Mouse (Mus musculus): ENCODE data around the gene S100a6. TPM values are rescaled to one million over a fixed set of nuclear protein-coding genes. Genes with fewer than 3 reads are reported as not detected.

S100a6 gene
- total RNA-seq, 2 experiments from 2014 or later, result 18.4 to 21.8 TPM

- peak; percentile 44 to 48 for DNase-seq (ENCODE audit: low spot score in 2 of 2)
Measured at GRCm38 (mm10) chr3:90604416-90604815, 8.3 kb upstream of the S100a6 start.

GRCm38 (mm10) chr3:90605049-90605448, 7.6 kb upstream of the S100a6 start:
- no peak for TF ChIP-seq CTCF (conservative IDR thresholded peaks at IDR 0.05)
- H3K27ac ChIP-seq, result peak overlapping the region; percentile 32; the same call in 1 of the 2 replicates
- no peak for DNase-seq (ENCODE audit: low spot score in 2 of 2)
- no peak overlapping the region for H3K4me3 ChIP-seq

More at GRCm38 (mm10) chr3:90604416-90604815, 8.3 kb upstream of the S100a6 start:
- no peak overlapping the region for H3K4me3 ChIP-seq
- no peak for TF ChIP-seq CTCF (conservative IDR thresholded peaks at IDR 0.05)
- peak overlapping the region; percentile 32; the same call in 1 of the 2 replicates for H3K27ac ChIP-seq

GRCm38 (mm10) chr3:90605736-90606135, 6.9 kb upstream of the S100a6 start:
- Histone ChIP-seq H3K27ac (no peak overlapping the region), H3K4me3 (no peak overlapping the region)
- TF ChIP-seq CTCF (conservative IDR thresholded peaks at IDR 0.05), result no peak
- no peak for DNase-seq (ENCODE audit: low spot score in 2 of 2)

- DNase-seq (ENCODE audit: low spot score in 2 of 2), result no peak
- no peak overlapping the region for H3K4me3 ChIP-seq
- H3K27ac ChIP-seq, result no peak overlapping the region
- TF ChIP-seq CTCF (conservative IDR thresholded peaks at IDR 0.05), result no peak
Measured at GRCm38 (mm10) chr3:90606185-90606584, 6.5 kb upstream of the S100a6 start.

GRCm38 (mm10) chr3:90607361-90607760, 5.3 kb upstream of the S100a6 start:
- no peak overlapping the region for H3K4me3 ChIP-seq
- no peak for DNase-seq (ENCODE audit: low spot score in 2 of 2)
- no peak for TF ChIP-seq CTCF (conservative IDR thresholded peaks at IDR 0.05)
- no peak overlapping the region for H3K27ac ChIP-seq

- no peak for DNase-seq (ENCODE audit: low spot score in 2 of 2)
Measured at GRCm38 (mm10) chr3:90608223-90608622, 4.5 kb upstream of the S100a6 start, which contains the start of gene S100a5. Gene S100a5 (plus strand): TSS chr3:90608523.

GRCm38 (mm10) chr3:90609102-90609501, 3.6 kb upstream of the S100a6 start:
- Histone ChIP-seq H3K4me3 (no peak overlapping the region), H3K27ac (no peak overlapping the region)
- DNase-seq (ENCODE audit: low spot score in 2 of 2), result no peak
- TF ChIP-seq CTCF (conservative IDR thresholded peaks at IDR 0.05), result no peak

More at GRCm38 (mm10) chr3:90608223-90608622, 4.5 kb upstream of the S100a6 start, which contains the start of gene S100a5:
- no peak within 1 kb of the TSS for H3K4me3 ChIP-seq
- H3K27ac ChIP-seq, result no peak within 1 kb of the TSS
- TF ChIP-seq CTCF (conservative IDR thresholded peaks at IDR 0.05), result no peak

GRCm38 (mm10) chr3:90611494-90611893, 1.2 kb upstream of the S100a6 start:
- no peak for TF ChIP-seq CTCF (conservative IDR thresholded peaks at IDR 0.05)
- DNase-seq (ENCODE audit: low spot score in 2 of 2), result no peak

GRCm38 (mm10) chr3:90612061-90612460, 621 bp upstream of the S100a6 start:
- DNase-seq (ENCODE audit: low spot score in 2 of 2), result no peak
- Histone ChIP-seq H3K27ac (no peak overlapping the region), H3K4me3 (no peak overlapping the region)
- no peak for TF ChIP-seq CTCF (conservative IDR thresholded peaks at IDR 0.05)

More at GRCm38 (mm10) chr3:90611494-90611893, 1.2 kb upstream of the S100a6 start:
- Histone ChIP-seq H3K27ac (no peak overlapping the region), H3K4me3 (no peak overlapping the region)

GRCm38 (mm10) chr3:90613461-90614147, 922 bp downstream of the S100a6 start:
- Histone ChIP-seq H3K27ac (peak overlapping the region; percentile 28; the same call in 1 of the 2 replicates), H3K4me3 (peak overlapping the region; percentile 53)
- DNase-seq (ENCODE audit: low spot score in 2 of 2), result peak in 1 of 2 experiments; percentile 0
- TF ChIP-seq CTCF (conservative IDR thresholded peaks at IDR 0.05), result no peak

- H3K4me3 ChIP-seq, result no peak overlapping the region
- peak in 1 of 2 experiments; percentile 8 for DNase-seq (ENCODE audit: low spot score in 2 of 2)
- no peak overlapping the region; the same call in 1 of the 2 replicates for H3K27ac ChIP-seq
- TF ChIP-seq CTCF (conservative IDR thresholded peaks at IDR 0.05), result no peak
Measured at GRCm38 (mm10) chr3:90614148-90614530, 1.5 kb downstream of the S100a6 start.

GRCm38 (mm10) chr3:90614611-90615251, 2.0 kb downstream of the S100a6 start:
- TF ChIP-seq CTCF (conservative IDR thresholded peaks at IDR 0.05), result no peak
- DNase-seq (ENCODE audit: low spot score in 2 of 2), result no peak
- no peak overlapping the region for H3K4me3 ChIP-seq
- H3K27ac ChIP-seq, result no peak overlapping the region

- no peak overlapping the region for H3K27ac ChIP-seq
- peak overlapping the region; percentile 13; the same call in 1 of the 2 replicates for H3K4me3 ChIP-seq
- DNase-seq (ENCODE audit: low spot score in 2 of 2), result peak; percentile 74 to 78
- TF ChIP-seq CTCF (conservative IDR thresholded peaks at IDR 0.05), result peak; percentile 78
Measured at GRCm38 (mm10) chr3:90615415-90615814, 2.7 kb downstream of the S100a6 start.
